In the genomic region with DNA sequence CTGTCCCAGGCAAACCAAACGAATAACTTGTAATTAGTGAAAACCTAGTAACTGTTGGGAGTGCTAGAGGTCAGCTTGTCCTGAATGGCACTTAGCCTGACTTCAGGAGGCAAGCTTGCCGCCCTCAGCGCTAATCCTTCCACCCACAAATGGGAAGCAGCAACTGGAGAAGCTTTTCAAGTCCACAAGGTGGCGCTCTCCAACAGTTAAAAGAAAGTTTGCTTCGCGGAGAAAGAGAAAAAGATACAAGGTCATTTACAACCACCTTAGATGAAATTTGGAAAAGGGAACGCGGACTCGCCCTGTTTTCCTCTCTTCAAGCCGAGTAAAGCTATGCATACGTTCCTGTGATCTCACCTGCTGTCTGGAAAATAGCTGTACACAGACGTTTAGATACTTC, we compare ENCODE assay signal across 9 mouse cellular contexts. TPM values are rescaled to one million over a fixed set of nuclear protein-coding genes. Genes with fewer than 3 reads are reported as not detected.
A peak's percentile ranks its signal among the peaks of the same experiment; 100 is the strongest.
DNase-seq lines count a peak whose midpoint lies in the region; ATAC-seq and TF ChIP-seq lines count a peak whose summit lies in the region.
"Had no signal": no experiment of that assay in that cellular context is flagged by ENCODE, and none has a peak within 500 bp of the region (broad histone marks: within the 10 kb centered on the region; RNA-seq: fewer than 3 reads in every experiment).

No protein-coding gene starts in this region.

- no peaks in the 10 kb centered on the region for H3K36me3 ChIP-seq in liver, embryonic 12.5 days
- no peaks in the 10 kb centered on the region for H3K36me3 ChIP-seq in kidney, adult 2 months (ENCODE audit: control insufficient read depth, insufficient read depth, low read length)
- H3K36me3 ChIP-seq in limb, embryonic 14.5 days (ENCODE audit: control insufficient read depth, insufficient read depth, low read length) = no peaks in the 10 kb centered on the region
- H3K36me3 ChIP-seq in neural tube, embryonic 11.5 days (ENCODE audit: control insufficient read depth, insufficient read depth, low read length) = no peaks in the 10 kb centered on the region
- H3K36me3 ChIP-seq: G1E had no signal

- H3K9me3 ChIP-seq in liver, embryonic 12.5 days (replicated peaks) = no peaks in the 10 kb centered on the region
- H3K9me3 ChIP-seq in limb, embryonic 14.5 days (ENCODE audit: control insufficient read depth, low read length) = no peaks in the 10 kb centered on the region
- no peaks in the 10 kb centered on the region for H3K9me3 ChIP-seq in neural tube, embryonic 11.5 days (ENCODE audit: control insufficient read depth, low read length)

- no peak overlapping the region for H3K27ac ChIP-seq in liver, embryonic 12.5 days
- H3K27ac ChIP-seq in kidney, adult 2 months (ENCODE audit: insufficient read depth, low read depth, low read length) = peak overlapping the region; percentile 76; the same call in 1 of the 2 replicates
- no peak overlapping the region for H3K27ac ChIP-seq in limb, embryonic 14.5 days (replicated peaks; ENCODE audit: low read depth, low read length)
- H3K27ac ChIP-seq in neural tube, embryonic 11.5 days (ENCODE audit: low read depth, low read length) = no peak overlapping the region

- H3K4me2 ChIP-seq in liver, embryonic 12.5 days = no peak overlapping the region
- no peak overlapping the region for H3K4me2 ChIP-seq in limb, embryonic 14.5 days (replicated peaks; ENCODE audit: low read depth, low read length, severe bottlenecking)
- H3K4me2 ChIP-seq in neural tube, embryonic 11.5 days (ENCODE audit: low read depth) = no peak overlapping the region

- ATAC-seq in liver, embryonic 12.5 days = no peak
- ATAC-seq in common myeloid progenitor, adult 5-6 weeks (replicated peaks; ENCODE audit: low read depth, poor library complexity, severe bottlenecking) = peak; percentile 80
- no peak for ATAC-seq in limb, embryonic 14.5 days (ENCODE audit: low FRiP score, low read depth)
- ATAC-seq in neural tube, embryonic 11.5 days (ENCODE audit: insufficient read depth, low FRiP score, low TSS enrichment) = 0 out of 2 replicates have a peak, but pooled peaks have one; percentile 43

- WGBS in liver, embryonic 12.5 days (ENCODE audit: insufficient replicate concordance) = 8% methylated on average over 12 of the region's 12 CpGs
- 5% methylated on average over 12 of the region's 12 CpGs for WGBS in kidney, adult 2 months
- WGBS in limb, embryonic 14.5 days = 7% methylated on average over 12 of the region's 12 CpGs
- 12% methylated on average over 12 of the region's 12 CpGs for WGBS in neural tube, embryonic 11.5 days

- H3K4me1 ChIP-seq in liver, embryonic 12.5 days = no peaks in the 10 kb centered on the region
- H3K4me1 ChIP-seq in kidney, adult 2 months (ENCODE audit: control insufficient read depth, insufficient read depth, low read length) = peaks cover 8% of the 10 kb centered on the region; the same call in 1 of the 2 replicates
- no peaks in the 10 kb centered on the region; the same call in 1 of the 2 replicates for H3K4me1 ChIP-seq in limb, embryonic 14.5 days (ENCODE audit: control insufficient read depth, insufficient read depth, low read length)
- H3K4me1 ChIP-seq in neural tube, embryonic 11.5 days (ENCODE audit: control insufficient read depth, insufficient read depth, low read length) = no peaks in the 10 kb centered on the region

- peak; percentile 67 for TF ChIP-seq CTCF in kidney, adult 2 months (conservative IDR thresholded peaks at IDR 0.05; ENCODE audit: insufficient read depth, insufficient read length, low read depth, low read length)

- no peak overlapping the region for H3K4me3 ChIP-seq in liver, embryonic 12.5 days
- 0 out of 2 replicates have a peak overlapping the region, but pooled peaks have one; percentile 24 for H3K4me3 ChIP-seq in kidney, adult 2 months (ENCODE audit: insufficient read depth, low read depth, low read length)
- H3K4me3 ChIP-seq in limb, embryonic 14.5 days (replicated peaks; ENCODE audit: low read length) = no peak overlapping the region
- no peak overlapping the region for H3K4me3 ChIP-seq in neural tube, embryonic 11.5 days (ENCODE audit: low read depth, low read length)

- TF ChIP-seq POLR2A in kidney, adult 2 months (IDR thresholded peaks at IDR 0.05; ENCODE audit: low read depth, low read length) = no peak
- 0 out of 2 replicates have a peak, but pooled peaks have one; percentile 13 for TF ChIP-seq POLR2A in limb, embryonic 14.5 days (IDR thresholded peaks at IDR 0.05; ENCODE audit: borderline replicate concordance, extremely low read depth, insufficient read depth, insufficient read length)

- no peak overlapping the region for H3K9ac ChIP-seq in liver, embryonic 12.5 days
- H3K9ac ChIP-seq in limb, embryonic 14.5 days (ENCODE audit: low read depth, low read length, severe bottlenecking) = no peak overlapping the region
- H3K9ac ChIP-seq in neural tube, embryonic 11.5 days (ENCODE audit: low read length) = no peak overlapping the region

- no peaks in the 10 kb centered on the region for H3K27me3 ChIP-seq in liver, embryonic 12.5 days (replicated peaks)
- H3K27me3 ChIP-seq in kidney, adult 2 months (replicated peaks; ENCODE audit: control insufficient read depth, insufficient read depth, low read length) = no peaks in the 10 kb centered on the region; the same call in 1 of the 2 replicates
- no peaks in the 10 kb centered on the region for H3K27me3 ChIP-seq in limb, embryonic 14.5 days (ENCODE audit: control insufficient read depth, insufficient read depth, low read length)
- no peaks in the 10 kb centered on the region for H3K27me3 ChIP-seq in neural tube, embryonic 11.5 days (ENCODE audit: control insufficient read depth, insufficient read depth, low read length)

- DNase-seq in liver = peak; percentile 28
- DNase-seq in gastrocnemius, postnatal 4 days (ENCODE audit: low spot score in 2 of 2) = peak; percentile 19 to 55
- peak; percentile 88 for DNase-seq in kidney, adult 2 months
- DNase-seq in limb, embryonic 14.5 days (ENCODE audit: low spot score) = peak; percentile 76
- DNase-seq in neural tube, embryonic 11.5 days (ENCODE audit: low spot score) = peak; percentile 73
- DNase-seq in urinary bladder, postnatal 36 days (ENCODE audit: low spot score in 2 of 2) = peak; percentile 20 to 29

RNA-seq across cellular contexts. Expression of gene Pik3c2g, which starts 2.3 kb away (rescaled TPM):
- 1.2 and 1.8 TPM in 2 replicates for polyA plus RNA-seq in liver, embryonic 12.5 days (2016; fragmentation: Nextera tagmentation; extraction: Ambion mirVana)
- not detected in 2 replicates for total RNA-seq in common myeloid progenitor, adult 5-6 weeks (2017)
- under 1 TPM; 0.12 to 0.23 TPM for total RNA-seq in gastrocnemius, postnatal 4 days (2021)
- polyA plus RNA-seq in kidney, adult 2 months (2012; rRNA removed) = 9.9 and 11.8 TPM in 2 replicates
- 0.54 and 0.65 TPM in 2 replicates for polyA plus RNA-seq in limb, embryonic 14.5 days (2012; rRNA removed)
- 1.8 and 2.1 TPM in 2 replicates for polyA plus RNA-seq in limb, embryonic 14.5 days (2014; fragmentation: Nextera tagmentation; extraction: Ambion mirVana)
- 0.11 and 0.15 TPM in 2 replicates for polyA plus RNA-seq in neural tube, embryonic 11.5 days (2014; fragmentation: Nextera tagmentation; extraction: Ambion mirVana)
- polyA plus RNA-seq: G1E had no signal

Comparison
In these comparisons a context has a peak if more than half of its experiments do, and no peak if none do; other contexts are left out.
1. DNase-seq: peak in every context shown above with its lines; median percentile 88 in kidney, adult 2 months; 76 in limb, embryonic 14.5 days; 73 in neural tube, embryonic 11.5 days; 37 in gastrocnemius, postnatal 4 days; 28 in liver; 24 in urinary bladder, postnatal 36 days.
2. ATAC-seq: peak in common myeloid progenitor, adult 5-6 weeks (single experiment) and neural tube, embryonic 11.5 days (single experiment); none in liver, embryonic 12.5 days (single experiment) and limb, embryonic 14.5 days (single experiment).